Mouse (Mus musculus) CD4-positive, CD25-positive, alpha-beta regulatory T cell, adult 2 months (primary cell): Measurements from ENCODE around the gene B3gat2.

Experiments
- DNase-seq: peaks from one replicate; pipeline ENCODE4 v3.0.0-alpha.2; 2012; ENCODE audit warnings: low read depth, low spot score

B3gat2 gene

DNA sequence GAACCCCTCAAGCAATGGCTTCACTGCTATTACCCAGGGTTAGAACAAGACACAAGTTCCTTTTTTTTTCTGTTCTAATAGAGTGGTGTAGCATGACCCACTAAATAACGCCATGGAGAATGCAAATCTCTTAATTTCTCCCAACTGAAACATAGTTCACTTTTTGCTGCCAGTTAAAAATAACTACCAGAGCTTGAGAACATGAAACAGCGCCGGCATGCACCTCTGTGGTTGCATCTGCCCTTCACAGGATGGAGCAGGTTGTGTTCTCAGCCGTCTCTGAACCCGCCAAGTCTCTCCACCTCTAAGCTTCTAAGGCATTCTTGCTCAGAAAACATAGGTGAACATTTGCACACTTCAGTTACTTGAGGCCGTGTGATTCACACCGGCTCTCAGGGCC is 72.7 kb downstream of the B3gat2 start:
- DNase-seq: no peak

DNA sequence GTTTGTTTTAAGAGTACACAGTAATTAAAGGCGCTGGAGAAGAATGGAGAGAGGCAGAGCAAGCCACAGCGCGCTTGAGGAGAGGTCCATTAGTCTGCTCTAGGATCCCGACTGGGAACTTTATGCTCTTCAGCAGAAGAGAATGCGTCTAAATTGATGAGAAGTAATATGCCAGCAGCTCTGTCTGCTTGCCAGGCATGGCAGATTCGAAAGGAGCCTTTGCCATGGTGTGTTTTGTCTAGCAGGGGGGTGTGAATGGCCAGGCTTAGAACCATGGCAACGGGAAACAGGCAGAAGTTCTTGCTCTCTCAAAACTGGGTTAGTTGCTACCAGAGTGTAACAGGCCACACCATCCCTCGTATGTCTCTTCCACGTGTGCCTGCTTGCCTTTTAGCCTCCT is 73.3 kb downstream of the B3gat2 start:
- DNase-seq: no peak

DNA sequence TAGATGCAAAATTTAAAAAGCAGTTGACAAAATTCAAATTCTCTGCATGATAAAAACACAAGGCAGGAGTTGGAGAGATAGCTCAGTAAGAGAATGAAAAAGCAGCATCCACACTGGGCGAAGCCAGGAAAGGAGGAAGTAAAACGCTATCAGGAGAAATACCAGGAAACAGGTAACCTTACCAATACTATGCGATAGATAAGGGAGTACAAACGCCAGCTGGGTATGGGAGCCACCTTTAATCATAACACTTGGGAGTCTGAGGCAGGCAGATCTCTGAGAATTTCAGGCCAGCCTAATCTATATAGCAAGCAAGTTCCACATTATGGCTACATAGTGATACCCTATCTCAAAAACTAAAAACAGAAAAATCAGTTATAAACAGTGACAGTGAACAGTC is 75.1 kb downstream of the B3gat2 start:
- no peak for DNase-seq

DNA sequence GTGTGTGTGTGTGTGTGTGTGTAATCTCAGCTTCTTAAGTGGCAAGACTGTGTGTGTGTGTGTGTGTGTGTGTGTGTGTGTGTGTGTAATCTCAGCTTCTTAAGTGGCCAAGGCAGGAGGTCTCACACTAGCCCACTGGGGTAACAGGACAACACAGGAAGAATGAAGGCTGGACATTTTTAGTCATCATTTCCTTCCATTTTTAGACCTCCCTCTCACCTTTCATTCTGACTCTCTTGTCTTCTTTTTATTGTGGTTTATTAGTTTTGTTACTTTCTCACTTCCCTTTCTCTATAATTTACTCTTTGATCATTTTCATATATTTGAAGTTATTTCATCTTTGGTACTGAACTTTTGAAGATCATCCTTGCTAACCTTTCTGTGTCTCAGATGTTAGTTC is 79.4 kb downstream of the B3gat2 start:
- no peak for DNase-seq

DNA sequence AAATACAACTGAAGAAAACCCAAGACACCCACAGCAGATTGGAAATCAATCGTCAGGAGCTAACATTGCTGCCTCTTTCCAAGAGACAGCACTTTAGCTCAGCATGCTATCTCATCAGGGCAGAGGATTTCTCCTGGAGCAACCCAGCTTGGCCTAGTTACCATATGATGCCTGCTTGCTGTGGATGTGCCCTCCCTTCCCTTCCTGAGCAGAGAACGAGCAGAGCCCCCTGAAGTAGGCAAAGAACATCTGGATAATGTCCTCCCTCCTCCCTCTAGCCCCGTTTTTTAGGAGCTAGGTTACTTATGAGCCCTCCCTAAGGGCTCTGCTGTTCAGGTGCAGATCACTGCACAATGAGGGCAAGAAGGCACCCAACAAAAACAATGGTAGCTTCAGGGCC is 81.1 kb downstream of the B3gat2 start:
- no peak for DNase-seq

DNA sequence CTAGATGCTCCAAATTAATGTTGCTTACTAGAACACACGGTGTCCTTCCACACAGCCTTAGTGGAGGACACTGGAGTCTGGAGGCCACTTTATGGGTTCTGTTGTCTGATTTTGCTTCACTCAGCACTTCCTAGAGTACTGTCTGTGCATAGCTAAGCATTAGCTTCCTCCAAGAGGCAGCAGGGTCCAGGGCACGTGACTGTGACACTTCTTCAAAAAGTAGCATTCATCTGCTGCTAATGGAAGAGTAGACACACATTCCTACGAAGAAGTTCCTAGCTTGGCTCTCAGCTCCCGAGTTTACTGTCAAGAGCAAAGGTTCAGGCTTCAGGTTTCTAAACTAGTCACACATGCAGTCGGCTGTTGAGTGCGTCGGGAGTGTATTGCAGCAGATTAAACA is 82.2 kb downstream of the B3gat2 start:
- no peak for DNase-seq

DNA sequence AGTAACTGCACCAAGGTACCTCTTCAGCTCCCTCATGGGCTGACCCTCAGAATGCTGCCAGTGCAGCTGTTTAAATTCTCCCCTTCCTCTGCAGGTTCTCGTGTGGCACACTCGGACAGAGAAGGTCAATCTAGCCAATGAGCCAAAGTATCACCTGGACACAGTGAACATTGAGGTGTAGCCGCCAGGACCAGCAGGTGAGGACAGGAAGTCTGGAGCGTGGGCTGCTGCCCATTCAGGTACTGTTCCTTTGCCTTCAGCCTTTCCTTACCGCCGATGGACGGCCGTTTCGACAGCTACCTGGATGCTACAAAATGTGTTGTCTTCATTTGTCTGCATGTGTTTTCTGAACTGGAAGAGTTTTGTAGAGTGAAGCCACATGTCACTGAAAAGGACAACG is 83.5 kb downstream of the B3gat2 start:
- DNase-seq: no peak

DNA sequence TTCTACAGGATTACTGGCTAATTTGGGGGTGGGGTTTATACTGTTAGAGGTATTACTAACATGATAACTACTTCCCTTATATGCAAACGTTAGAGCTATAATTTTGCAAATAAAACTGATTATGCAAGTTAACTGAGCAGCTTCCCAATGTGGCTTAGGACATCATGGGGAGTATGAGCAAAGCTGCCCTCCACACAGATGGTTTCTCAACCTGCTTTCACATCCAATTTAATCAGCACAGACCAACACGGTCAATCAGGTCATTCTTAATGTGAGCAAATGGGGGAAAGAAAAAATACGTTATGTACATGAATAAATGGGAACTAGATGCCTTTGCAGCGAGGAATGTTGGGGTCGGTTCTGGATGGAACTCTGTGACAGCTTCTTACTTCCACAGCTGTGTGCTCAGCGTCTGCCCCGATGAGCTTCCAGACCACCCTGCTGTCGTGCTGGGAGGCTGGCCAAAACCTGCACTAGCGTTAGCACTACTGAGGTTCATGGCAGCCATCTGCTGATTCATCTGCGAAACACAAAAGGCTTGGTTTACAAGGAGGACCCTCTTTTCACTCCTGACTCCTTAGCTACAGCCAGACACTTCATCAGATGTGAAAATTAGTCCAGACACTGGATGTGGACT is 84.6 kb downstream of the B3gat2 start:
- no peak for DNase-seq

DNA sequence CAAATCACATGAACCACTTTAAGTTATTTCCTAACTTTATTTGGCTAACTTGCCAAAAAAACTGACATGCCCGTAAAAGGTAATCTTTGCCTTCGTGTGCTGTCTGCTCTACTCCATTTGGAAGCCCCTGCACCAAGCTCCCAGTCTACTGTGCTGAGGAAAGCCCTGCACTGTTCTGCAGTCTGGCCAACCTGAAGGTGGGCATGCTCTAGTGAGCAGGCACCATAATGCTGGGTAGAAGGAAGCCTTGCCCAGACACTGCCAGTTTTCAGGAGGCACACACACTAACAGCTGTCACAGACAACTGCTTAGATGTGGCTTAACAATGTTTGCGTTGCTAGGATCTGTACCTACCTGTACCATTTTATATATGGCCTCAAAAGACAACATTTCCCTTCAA is 94.1 kb downstream of the B3gat2 start:
- no peak for DNase-seq

DNA sequence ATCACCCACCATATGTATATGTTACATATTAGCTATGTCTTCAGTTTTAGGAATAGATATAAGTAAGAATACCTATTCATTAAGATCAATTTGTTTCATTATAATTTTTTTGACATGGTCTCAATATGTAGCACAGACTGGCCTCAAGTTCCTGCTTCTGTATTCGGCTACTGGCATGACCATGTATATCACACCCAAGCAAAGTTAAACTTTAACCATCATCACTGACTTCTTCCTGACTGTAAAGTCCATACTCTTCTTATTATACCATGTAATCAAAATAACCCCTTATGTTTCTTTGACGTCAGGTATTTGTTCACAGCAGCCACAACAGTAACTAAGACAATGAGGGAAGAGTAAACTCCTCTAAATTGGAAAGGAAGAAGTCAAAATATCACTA is 99.4 kb downstream of the B3gat2 start:
- DNase-seq: no peak

DNA sequence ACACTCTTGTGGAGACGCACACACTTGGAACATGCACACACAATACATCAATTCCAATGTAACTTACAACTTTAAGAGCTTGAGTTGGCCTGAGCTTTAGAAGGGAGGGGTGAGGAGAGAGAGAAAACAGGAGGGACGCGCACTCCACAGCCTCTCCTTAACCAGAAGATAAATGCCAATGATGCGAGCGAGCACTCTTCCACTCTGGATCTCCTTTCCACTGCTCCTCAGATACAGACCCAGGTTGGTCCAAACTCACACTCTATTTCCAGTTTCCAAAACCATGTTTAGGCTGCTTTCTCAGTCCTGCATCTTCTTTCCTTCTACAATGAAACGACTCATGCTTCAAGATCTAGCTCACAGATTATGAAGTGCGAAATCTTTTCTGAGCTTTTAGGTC is 104.0 kb downstream of the B3gat2 start:
- no peak for DNase-seq

DNA sequence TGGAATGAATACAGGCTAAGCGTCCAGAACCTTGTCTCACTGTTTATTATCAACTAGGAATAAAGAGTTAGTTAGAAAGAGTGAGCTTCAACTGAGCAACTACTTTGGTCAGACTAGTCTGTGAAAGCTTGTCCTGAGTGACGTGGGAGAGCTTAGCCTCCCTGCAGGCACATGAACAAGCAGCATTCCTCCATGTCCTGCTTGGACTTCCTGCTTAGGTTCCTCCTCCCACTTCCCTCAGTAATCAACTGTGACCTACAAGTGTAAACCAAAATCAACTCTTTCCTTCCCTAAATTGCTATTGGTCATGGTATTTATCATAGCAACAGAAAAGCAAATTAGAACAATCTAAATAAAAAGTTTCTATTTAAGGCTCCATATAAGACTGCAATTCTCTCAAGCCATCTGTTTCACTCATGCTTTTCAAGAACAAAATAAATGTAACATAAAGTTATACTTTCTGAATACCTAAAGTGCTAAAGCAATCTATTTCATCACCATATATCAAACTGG is 105.9 kb downstream of the B3gat2 start:
- DNase-seq: no peak

DNA sequence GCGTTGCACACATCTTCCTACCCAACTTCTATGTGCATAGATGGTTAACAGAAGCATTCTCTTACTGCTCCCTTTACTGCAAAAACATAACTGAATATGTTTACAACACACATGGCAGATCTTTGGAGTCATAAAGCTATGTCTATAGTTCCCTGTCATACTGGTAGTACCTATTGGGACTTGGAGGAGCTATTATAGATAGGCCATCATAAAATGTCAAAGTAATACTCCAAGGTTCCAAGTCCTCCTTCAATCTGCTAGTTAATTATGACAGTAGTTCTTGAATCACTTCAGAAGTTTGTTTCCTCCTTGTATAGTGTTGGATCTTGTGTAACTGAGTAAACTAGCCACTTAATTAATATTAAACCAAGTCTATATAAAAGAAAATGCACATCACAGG is 110.6 kb downstream of the B3gat2 start:
- DNase-seq: no peak

DNA sequence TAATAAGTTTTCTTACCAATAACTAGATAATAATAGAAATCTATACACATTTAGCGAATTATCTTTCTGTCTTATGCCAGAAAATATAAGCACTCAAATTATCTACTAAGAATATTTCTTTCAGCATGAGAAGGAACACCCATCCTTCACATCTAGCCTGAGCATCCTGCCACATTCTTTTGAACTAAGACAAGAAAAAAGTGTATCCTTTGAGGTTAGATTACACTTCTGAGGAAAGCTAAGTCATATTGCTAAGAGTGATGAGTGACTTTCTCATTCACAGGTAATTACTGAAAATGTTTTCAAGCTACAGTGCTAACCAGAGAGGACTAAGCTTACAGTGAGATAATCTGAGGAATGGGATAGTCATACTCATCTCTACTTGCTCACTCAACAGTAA is 121.1 kb downstream of the B3gat2 start:
- DNase-seq: peak; percentile 10

DNA sequence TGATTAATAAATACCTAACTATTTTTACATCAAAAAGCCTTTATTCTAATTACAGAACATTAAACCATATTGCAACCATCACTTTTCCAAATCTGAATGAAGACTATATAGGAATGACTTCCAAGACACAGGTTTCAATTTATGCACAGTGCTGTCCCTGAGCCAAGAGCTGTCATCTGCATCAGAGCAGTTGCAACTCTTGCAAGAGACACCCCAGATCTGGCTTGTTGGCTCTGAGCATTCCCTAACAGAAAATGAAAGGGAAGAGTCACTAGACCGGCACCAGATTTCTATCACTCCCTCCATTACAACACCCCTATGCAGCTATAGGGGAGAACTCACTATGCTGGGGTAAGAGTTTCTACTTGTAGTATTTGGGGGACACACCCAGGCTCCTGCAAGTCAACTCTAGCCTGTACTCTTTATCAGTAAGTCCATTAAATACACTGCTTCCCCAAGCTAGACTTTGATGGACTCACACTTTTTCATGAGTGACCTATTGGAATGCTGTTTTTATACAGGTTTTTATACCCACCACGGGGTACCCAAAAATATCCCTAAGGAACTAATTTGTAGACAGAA is 122.6 kb downstream of the B3gat2 start:
- DNase-seq: no peak

DNA sequence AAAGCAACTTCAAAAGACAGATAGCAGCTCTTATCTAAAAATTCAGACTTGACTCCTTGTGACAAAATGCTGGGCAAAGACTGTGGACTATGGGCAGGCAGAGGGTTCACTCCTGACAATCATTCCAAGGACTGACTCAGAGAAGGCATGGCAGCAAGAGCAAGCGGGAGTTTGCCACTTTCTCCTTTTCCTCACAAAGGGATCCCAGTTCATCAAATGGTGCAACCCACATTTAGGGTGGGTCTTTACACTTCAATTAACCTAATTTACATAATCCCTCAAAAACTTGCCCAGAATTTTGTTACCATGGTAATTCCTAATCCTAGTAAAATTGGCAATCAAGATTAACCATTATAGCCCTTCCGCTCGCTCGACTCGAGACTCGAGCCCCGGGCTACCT is 123.4 kb downstream of the B3gat2 start:
- DNase-seq: no peak

DNA sequence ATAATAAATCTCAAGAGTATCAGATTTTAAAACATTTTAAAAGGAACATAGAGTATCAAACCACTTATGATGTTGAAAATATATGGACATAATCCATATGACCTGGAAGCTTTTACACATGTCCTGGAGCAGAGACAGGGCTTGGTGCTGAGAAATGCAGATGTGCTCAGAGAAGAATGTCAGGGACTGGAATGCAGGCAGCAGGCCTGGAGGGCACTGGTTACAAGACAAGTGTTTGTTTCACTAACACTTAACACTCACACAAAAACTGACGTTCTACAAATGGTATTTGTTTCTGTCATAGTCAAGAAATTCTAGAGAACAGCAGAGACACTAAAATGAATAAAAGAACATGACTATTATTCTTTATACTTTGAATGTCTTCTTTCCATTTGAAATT is 130.5 kb downstream of the B3gat2 start:
- no peak for DNase-seq
